Comparison of ENCODE assay signal across 8 mouse cellular contexts in genomic region chr19:53944786-53945169, GRCm38 (mm10). TPM values are rescaled to one million over a fixed set of nuclear protein-coding genes. Genes with fewer than 3 reads are reported as not detected.
DNase-seq lines count a peak whose midpoint lies in the region; ATAC-seq and TF ChIP-seq lines count a peak whose summit lies in the region.

No protein-coding gene starts in this region.

- ATAC-seq in heart, embryonic 16.5 days (replicated peaks; ENCODE audit: extremely low read depth, insufficient read depth, low FRiP score) = no peak; the same call in 1 of the 2 replicates
- no peak for ATAC-seq in G1E (ENCODE audit: extremely low read depth, insufficient number of reproducible peaks, low FRiP score, poor library complexity, severe bottlenecking)
- no peak for ATAC-seq in forebrain, embryonic 16.5 days

- no peak for TF ChIP-seq CTCF in G1E (IDR thresholded peaks at IDR 0.05; ENCODE audit: low read depth, low read length)

- H3K9ac ChIP-seq in heart, embryonic 16.5 days (ENCODE audit: low read length) = peak overlapping the region; percentile 97
- peak overlapping the region; percentile 83 for H3K9ac ChIP-seq in forebrain, embryonic 16.5 days (replicated peaks; ENCODE audit: low read depth, low read length)

- no peaks in the 10 kb centered on the region for H3K27me3 ChIP-seq in heart, embryonic 16.5 days (ENCODE audit: control insufficient read depth, insufficient read depth, low read length)
- H3K27me3 ChIP-seq in G1E (ENCODE audit: insufficient read depth, low read length) = no peaks in the 10 kb centered on the region
- no peaks in the 10 kb centered on the region for H3K27me3 ChIP-seq in forebrain, embryonic 16.5 days (replicated peaks; ENCODE audit: control insufficient read depth, insufficient read depth, low read length)
- no peaks in the 10 kb centered on the region for H3K27me3 ChIP-seq in midbrain, embryonic 10.5 days (ENCODE audit: low read depth, poor library complexity, severe bottlenecking)

- peak overlapping the region; percentile 94 for H3K4me3 ChIP-seq in heart, embryonic 16.5 days (ENCODE audit: low read length)
- peak overlapping the region; percentile 84 for H3K4me3 ChIP-seq in G1E (ENCODE audit: low read depth, low read length)
- H3K4me3 ChIP-seq in forebrain, embryonic 16.5 days (replicated peaks; ENCODE audit: low read length) = peak overlapping the region; percentile 97
- H3K4me3 ChIP-seq in midbrain, embryonic 10.5 days = peak overlapping the region; percentile 92

- DNase-seq in heart, adult 18-20 months = no peak
- no peak for DNase-seq in G1E (ENCODE audit: low spot score)
- no peak for DNase-seq in midbrain, embryonic 10.5 days (ENCODE audit: low spot score)
- no peak for DNase-seq in right cerebral cortex, postnatal 25 days
- no peak for DNase-seq in gastrocnemius, adult 18-20 months (ENCODE audit: low spot score)
- DNase-seq in spleen, postnatal 4 days (ENCODE audit: low spot score in 2 of 2) = no peak

- WGBS in heart, embryonic 16.5 days = 0% methylated on average over 34 of the region's 47 CpGs
- WGBS in forebrain, embryonic 16.5 days = 0% methylated on average over 19 of the region's 47 CpGs
- under 1% methylated on average over 45 of the region's 47 CpGs for WGBS in midbrain, embryonic 10.5 days

- no peaks in the 10 kb centered on the region for H3K9me3 ChIP-seq in heart, embryonic 16.5 days (replicated peaks; ENCODE audit: control insufficient read depth, low read length)
- no peaks in the 10 kb centered on the region for H3K9me3 ChIP-seq in G1E (replicated peaks)
- H3K9me3 ChIP-seq in forebrain, embryonic 16.5 days (ENCODE audit: control insufficient read depth, low read length) = no peaks in the 10 kb centered on the region
- no peaks in the 10 kb centered on the region for H3K9me3 ChIP-seq in midbrain, embryonic 10.5 days (replicated peaks)

- H3K27ac ChIP-seq in heart, embryonic 16.5 days (ENCODE audit: low read length) = peak overlapping the region; percentile 97
- H3K27ac ChIP-seq in forebrain, embryonic 16.5 days (ENCODE audit: low read length) = peak overlapping the region; percentile 94
- peak overlapping the region; percentile 97 for H3K27ac ChIP-seq in midbrain, embryonic 10.5 days (replicated peaks)

- H3K36me3 ChIP-seq in heart, embryonic 16.5 days (ENCODE audit: control insufficient read depth, insufficient read depth) = no peaks in the 10 kb centered on the region
- peaks cover 25% of the 10 kb centered on the region for H3K36me3 ChIP-seq in G1E (replicated peaks)
- H3K36me3 ChIP-seq in forebrain, embryonic 16.5 days (ENCODE audit: control insufficient read depth, insufficient read depth) = no peaks in the 10 kb centered on the region
- H3K36me3 ChIP-seq in midbrain, embryonic 10.5 days = peaks cover 9% of the 10 kb centered on the region

- peak overlapping the region; percentile 74 for H3K4me2 ChIP-seq in heart, embryonic 16.5 days (ENCODE audit: low read depth, low read length)
- H3K4me2 ChIP-seq in forebrain, embryonic 16.5 days (ENCODE audit: low read length) = no peak overlapping the region

- peaks cover 15% of the 10 kb centered on the region for H3K4me1 ChIP-seq in heart, embryonic 16.5 days (ENCODE audit: control insufficient read depth, insufficient read depth, low read length)
- H3K4me1 ChIP-seq in G1E (ENCODE audit: insufficient read depth, low read depth, low read length) = peaks cover 41% of the 10 kb centered on the region
- H3K4me1 ChIP-seq in forebrain, embryonic 16.5 days (replicated peaks; ENCODE audit: control insufficient read depth, insufficient read depth, low read length) = peaks cover 11% of the 10 kb centered on the region
- H3K4me1 ChIP-seq in midbrain, embryonic 10.5 days = peaks cover 32% of the 10 kb centered on the region

RNA-seq across cellular contexts. Expression of gene Bbip1, which starts 0.4 kb away (rescaled TPM):
- 57.6 and 73.1 TPM in 2 replicates for polyA plus RNA-seq in heart, embryonic 16.5 days (2015; fragmentation: Nextera tagmentation; extraction: Ambion mirVana)
- total RNA-seq in heart, adult 18-20 months (2021) = 10 to 100 TPM; 31.6 to 36.2 TPM
- total RNA-seq in G1E (2014; fragmentation: Nextera tagmentation) = 56.2 and 69.1 TPM in 2 replicates
- total RNA-seq in G1E (2017) = 65.2 and 75.7 TPM in 2 replicates
- 4.5 and 5.7 TPM in 2 replicates for polyA plus RNA-seq in G1E (2012)
- polyA plus RNA-seq in forebrain, embryonic 16.5 days (2015; fragmentation: Nextera tagmentation; extraction: Ambion mirVana) = 148 and 151 TPM in 2 replicates
- 121 and 125 TPM in 2 replicates for polyA plus RNA-seq in midbrain, embryonic 10.5 days (2016; fragmentation: Nextera tagmentation; extraction: Ambion mirVana)
- 10 to 100 TPM; 39.2 to 40.7 TPM for total RNA-seq in gastrocnemius, adult 18-20 months (2021)

RNA-seq across cellular contexts. Expression of gene Shoc2, which starts 0.7 kb away (rescaled TPM):
- 32.0 and 36.0 TPM in 2 replicates for polyA plus RNA-seq in heart, embryonic 16.5 days (2015; fragmentation: Nextera tagmentation; extraction: Ambion mirVana)
- 10 to 100 TPM; 27.0 to 27.9 TPM for total RNA-seq in heart, adult 18-20 months (2021)
- total RNA-seq in G1E (2014; fragmentation: Nextera tagmentation) = 127 and 130 TPM in 2 replicates
- 123 and 124 TPM in 2 replicates for total RNA-seq in G1E (2017)
- 3.2 and 4.3 TPM in 2 replicates for polyA plus RNA-seq in G1E (2012)
- 58.8 and 65.1 TPM in 2 replicates for polyA plus RNA-seq in forebrain, embryonic 16.5 days (2015; fragmentation: Nextera tagmentation; extraction: Ambion mirVana)
- 59.0 and 65.0 TPM in 2 replicates for polyA plus RNA-seq in midbrain, embryonic 10.5 days (2016; fragmentation: Nextera tagmentation; extraction: Ambion mirVana)
- total RNA-seq in gastrocnemius, adult 18-20 months (2021) = 10 to 100 TPM; 21.9 to 26.0 TPM

RNA-seq across cellular contexts. Expression of gene Pdcd4, which starts 52.7 kb away (rescaled TPM):
- polyA plus RNA-seq in heart, embryonic 16.5 days (2015; fragmentation: Nextera tagmentation; extraction: Ambion mirVana) = 32.0 and 37.9 TPM in 2 replicates
- 10 to 100 TPM; 20.3 to 31.3 TPM for total RNA-seq in heart, adult 18-20 months (2021)
- 216 and 255 TPM in 2 replicates for total RNA-seq in G1E (2014; fragmentation: Nextera tagmentation)
- 176 and 270 TPM in 2 replicates for total RNA-seq in G1E (2017)
- 71.6 and 93.3 TPM in 2 replicates for polyA plus RNA-seq in G1E (2012)
- polyA plus RNA-seq in forebrain, embryonic 16.5 days (2015; fragmentation: Nextera tagmentation; extraction: Ambion mirVana) = 76.7 and 90.8 TPM in 2 replicates
- 48.8 and 57.6 TPM in 2 replicates for polyA plus RNA-seq in midbrain, embryonic 10.5 days (2016; fragmentation: Nextera tagmentation; extraction: Ambion mirVana)
- total RNA-seq in gastrocnemius, adult 18-20 months (2021) = 10 to 100 TPM; 16.4 to 16.5 TPM
